Mouse (Mus musculus): Measurements from ENCODE around the gene Fgfr2. TPM values are rescaled to one million over a fixed set of nuclear protein-coding genes. Genes with fewer than 3 reads are reported as not detected.

The Fgfr2 gene
- polyA plus RNA-seq, 1 experiment from 2014 or later = 106 TPM

GRCm38 (mm10) chr7:131846066-131846905 lies 1276.9 kb downstream of the Fgfr2 start:
- no peak overlapping the region for H3K9ac ChIP-seq (ENCODE audit: low read depth, low read length)
- no peak overlapping the region for H3K4me2 ChIP-seq (ENCODE audit: low read depth, low read length)
- WGBS = 30% methylated on average over 20 of the region's 20 CpGs
- no peak overlapping the region for H3K27ac ChIP-seq (replicated peaks; ENCODE audit: low read depth, low read length)
- H3K4me1 ChIP-seq (ENCODE audit: control insufficient read depth, insufficient read depth, low read length) = peaks cover 10% of the 10 kb centered on the region; the same call in 1 of the 2 replicates
- H3K4me3 ChIP-seq (ENCODE audit: low read depth, low read length) = no peak overlapping the region
- peak; percentile 48 for DNase-seq (ENCODE audit: low spot score)
- H3K36me3 ChIP-seq (ENCODE audit: control insufficient read depth, insufficient read depth, low read length) = no peaks in the 10 kb centered on the region
- no peaks in the 10 kb centered on the region for H3K9me3 ChIP-seq (ENCODE audit: control insufficient read depth, low read length)
- ATAC-seq (ENCODE audit: low read depth) = peak; percentile 57; the same call in 1 of the 2 replicates
- H3K27me3 ChIP-seq (replicated peaks; ENCODE audit: control insufficient read depth, insufficient read depth, low read length) = 0 out of 2 replicates have a peak, but pooled peaks cover 2% of the 10 kb centered on the region

GRCm38 (mm10) chr7:131830261-131830660 lies 1292.9 kb downstream of the Fgfr2 start:
- ATAC-seq (ENCODE audit: low read depth) (no peak), DNase-seq (ENCODE audit: low spot score) (no peak)
- 76% methylated on average over 1 of the region's 1 CpGs for WGBS
- Histone ChIP-seq H3K9ac (ENCODE audit: low read depth, low read length) (no peak overlapping the region), H3K4me3 (ENCODE audit: low read depth, low read length) (no peak overlapping the region), H3K27me3 (replicated peaks; ENCODE audit: control insufficient read depth, insufficient read depth, low read length) (no peaks in the 10 kb centered on the region), H3K4me2 (ENCODE audit: low read depth, low read length) (no peak overlapping the region), H3K27ac (replicated peaks; ENCODE audit: low read depth, low read length) (no peak overlapping the region), H3K9me3 (ENCODE audit: control insufficient read depth, low read length) (no peaks in the 10 kb centered on the region), H3K36me3 (ENCODE audit: control insufficient read depth, insufficient read depth, low read length) (no peaks in the 10 kb centered on the region), H3K4me1 (ENCODE audit: control insufficient read depth, insufficient read depth, low read length) (no peaks in the 10 kb centered on the region)

GRCm38 (mm10) chr7:131826811-131827210 lies 1296.3 kb downstream of the Fgfr2 start:
- Histone ChIP-seq H3K36me3 (ENCODE audit: control insufficient read depth, insufficient read depth, low read length) (no peaks in the 10 kb centered on the region), H3K9me3 (ENCODE audit: control insufficient read depth, low read length) (no peaks in the 10 kb centered on the region), H3K4me1 (ENCODE audit: control insufficient read depth, insufficient read depth, low read length) (no peaks in the 10 kb centered on the region), H3K9ac (ENCODE audit: low read depth, low read length) (no peak overlapping the region), H3K27ac (replicated peaks; ENCODE audit: low read depth, low read length) (no peak overlapping the region), H3K27me3 (replicated peaks; ENCODE audit: control insufficient read depth, insufficient read depth, low read length) (no peaks in the 10 kb centered on the region), H3K4me3 (ENCODE audit: low read depth, low read length) (no peak overlapping the region), H3K4me2 (ENCODE audit: low read depth, low read length) (no peak overlapping the region)
- DNase-seq (ENCODE audit: low spot score) (no peak), ATAC-seq (ENCODE audit: low read depth) (no peak)
- 81% methylated on average over 5 of the region's 5 CpGs for WGBS

- ATAC-seq (ENCODE audit: low read depth) = no peak
- Histone ChIP-seq H3K36me3 (ENCODE audit: control insufficient read depth, insufficient read depth, low read length) (no peaks in the 10 kb centered on the region), H3K4me3 (ENCODE audit: low read depth, low read length) (no peak overlapping the region), H3K27ac (replicated peaks; ENCODE audit: low read depth, low read length) (no peak overlapping the region), H3K4me1 (ENCODE audit: control insufficient read depth, insufficient read depth, low read length) (peaks cover 4% of the 10 kb centered on the region; the same call in 1 of the 2 replicates), H3K27me3 (replicated peaks; ENCODE audit: control insufficient read depth, insufficient read depth, low read length) (peaks cover 5% of the 10 kb centered on the region; the same call in 1 of the 2 replicates), H3K4me2 (ENCODE audit: low read depth, low read length) (no peak overlapping the region), H3K9me3 (ENCODE audit: control insufficient read depth, low read length) (no peaks in the 10 kb centered on the region), H3K9ac (ENCODE audit: low read depth, low read length) (no peak overlapping the region)
- DNase-seq (ENCODE audit: low spot score) = no peak
- WGBS = 79% methylated on average over 6 of the region's 6 CpGs
These were observed 1305.2 kb downstream of the Fgfr2 start for GRCm38 (mm10) chr7:131817976-131818375.

GRCm38 (mm10) chr7:131816641-131817040 lies 1306.5 kb downstream of the Fgfr2 start:
- no peaks in the 10 kb centered on the region for H3K36me3 ChIP-seq (ENCODE audit: control insufficient read depth, insufficient read depth, low read length)
- H3K27ac ChIP-seq (replicated peaks; ENCODE audit: low read depth, low read length) = no peak overlapping the region
- no peak overlapping the region for H3K4me3 ChIP-seq (ENCODE audit: low read depth, low read length)
- ATAC-seq (ENCODE audit: low read depth) (no peak), DNase-seq (ENCODE audit: low spot score) (no peak)
- H3K4me2 ChIP-seq (ENCODE audit: low read depth, low read length) = no peak overlapping the region
- H3K27me3 ChIP-seq (replicated peaks; ENCODE audit: control insufficient read depth, insufficient read depth, low read length) = peaks cover 5% of the 10 kb centered on the region; the same call in 1 of the 2 replicates
- no peak overlapping the region for H3K9ac ChIP-seq (ENCODE audit: low read depth, low read length)
- WGBS = 76% methylated on average over 2 of the region's 2 CpGs
- peaks cover 4% of the 10 kb centered on the region; the same call in 1 of the 2 replicates for H3K4me1 ChIP-seq (ENCODE audit: control insufficient read depth, insufficient read depth, low read length)
- no peaks in the 10 kb centered on the region for H3K9me3 ChIP-seq (ENCODE audit: control insufficient read depth, low read length)

- Histone ChIP-seq H3K27ac (replicated peaks; ENCODE audit: low read depth, low read length) (no peak overlapping the region), H3K4me1 (ENCODE audit: control insufficient read depth, insufficient read depth, low read length) (no peaks in the 10 kb centered on the region), H3K4me3 (ENCODE audit: low read depth, low read length) (no peak overlapping the region), H3K27me3 (replicated peaks; ENCODE audit: control insufficient read depth, insufficient read depth, low read length) (no peaks in the 10 kb centered on the region), H3K9ac (ENCODE audit: low read depth, low read length) (no peak overlapping the region), H3K36me3 (ENCODE audit: control insufficient read depth, insufficient read depth, low read length) (no peaks in the 10 kb centered on the region), H3K9me3 (ENCODE audit: control insufficient read depth, low read length) (no peaks in the 10 kb centered on the region), H3K4me2 (ENCODE audit: low read depth, low read length) (no peak overlapping the region)
- ATAC-seq (ENCODE audit: low read depth) (no peak), DNase-seq (ENCODE audit: low spot score) (no peak)
- 76% methylated on average over 6 of the region's 6 CpGs for WGBS
These were observed 1311.0 kb downstream of the Fgfr2 start for GRCm38 (mm10) chr7:131812116-131812515.

GRCm38 (mm10) chr7:131810916-131811315 lies 1312.2 kb downstream of the Fgfr2 start:
- ATAC-seq (ENCODE audit: low read depth) (no peak), DNase-seq (ENCODE audit: low spot score) (no peak)
- no peaks in the 10 kb centered on the region for H3K36me3 ChIP-seq (ENCODE audit: control insufficient read depth, insufficient read depth, low read length)
- H3K27me3 ChIP-seq (replicated peaks; ENCODE audit: control insufficient read depth, insufficient read depth, low read length) = no peaks in the 10 kb centered on the region
- H3K27ac ChIP-seq (replicated peaks; ENCODE audit: low read depth, low read length) = no peak overlapping the region
- 65% methylated on average over 4 of the region's 4 CpGs for WGBS
- no peaks in the 10 kb centered on the region for H3K4me1 ChIP-seq (ENCODE audit: control insufficient read depth, insufficient read depth, low read length)
- no peaks in the 10 kb centered on the region for H3K9me3 ChIP-seq (ENCODE audit: control insufficient read depth, low read length)
- no peak overlapping the region for H3K9ac ChIP-seq (ENCODE audit: low read depth, low read length)
- H3K4me3 ChIP-seq (ENCODE audit: low read depth, low read length) = no peak overlapping the region
- no peak overlapping the region for H3K4me2 ChIP-seq (ENCODE audit: low read depth, low read length)

- no peak overlapping the region for H3K27ac ChIP-seq (replicated peaks; ENCODE audit: low read depth, low read length)
- H3K36me3 ChIP-seq (ENCODE audit: control insufficient read depth, insufficient read depth, low read length) = no peaks in the 10 kb centered on the region
- no peak overlapping the region for H3K4me3 ChIP-seq (ENCODE audit: low read depth, low read length)
- H3K9me3 ChIP-seq (ENCODE audit: control insufficient read depth, low read length) = no peaks in the 10 kb centered on the region
- no peak for DNase-seq (ENCODE audit: low spot score)
- no peak overlapping the region for H3K4me2 ChIP-seq (ENCODE audit: low read depth, low read length)
- H3K4me1 ChIP-seq (ENCODE audit: control insufficient read depth, insufficient read depth, low read length) = no peaks in the 10 kb centered on the region
- no peak for ATAC-seq (ENCODE audit: low read depth)
- no peaks in the 10 kb centered on the region for H3K27me3 ChIP-seq (replicated peaks; ENCODE audit: control insufficient read depth, insufficient read depth, low read length)
- 19% methylated on average over 5 of the region's 5 CpGs for WGBS
- H3K9ac ChIP-seq (ENCODE audit: low read depth, low read length) = no peak overlapping the region
These were observed 1313.5 kb downstream of the Fgfr2 start for GRCm38 (mm10) chr7:131809584-131810181.
